Comparison of ENCODE assay signal across 8 mouse cellular contexts in genomic region chrX:101418946-101419724, GRCm38 (mm10). TPM values are rescaled to one million over a fixed set of nuclear protein-coding genes. Genes with fewer than 3 reads are reported as not detected.
DNase-seq lines count a peak whose midpoint lies in the region; ATAC-seq and TF ChIP-seq lines count a peak whose summit lies in the region.

No protein-coding gene starts in this region.

- no peak; the same call in 1 of the 2 replicates for ATAC-seq in forebrain, embryonic 13.5 days
- ATAC-seq in hindbrain, embryonic 11.5 days (ENCODE audit: low FRiP score) = peak; percentile 37

- H3K9ac ChIP-seq in ES-E14 (ENCODE audit: insufficient read depth, low read depth, low read length, poor library complexity, severe bottlenecking) = peak overlapping the region; percentile 86
- H3K9ac ChIP-seq in forebrain, embryonic 13.5 days = peak overlapping the region; percentile 73
- H3K9ac ChIP-seq in hindbrain, embryonic 11.5 days (ENCODE audit: low read depth, low read length) = peak overlapping the region; percentile 48

- H3K9me3 ChIP-seq in ES-E14 (ENCODE audit: control insufficient read depth, insufficient read depth, low read depth, low read length) = no peaks in the 10 kb centered on the region
- H3K9me3 ChIP-seq in forebrain, embryonic 13.5 days (replicated peaks) = no peaks in the 10 kb centered on the region
- no peaks in the 10 kb centered on the region for H3K9me3 ChIP-seq in hindbrain, embryonic 11.5 days (ENCODE audit: control insufficient read depth, low read length)

- H3K4me1 ChIP-seq in ES-E14 (ENCODE audit: control insufficient read depth in 2 of 2, insufficient read depth in 2 of 2, low read length in 2 of 2, poor library complexity in 1 of 2) = peaks cover 0 to 3% of the 10 kb centered on the region in 2 experiments; a peak in 1 of 4 replicates
- H3K4me1 ChIP-seq in brown adipose tissue, adult 24 weeks (ENCODE audit: control insufficient read depth, insufficient read depth, insufficient read length, low read length) = 0 out of 2 replicates have a peak, but pooled peaks cover 2% of the 10 kb centered on the region
- peaks cover 15% of the 10 kb centered on the region for H3K4me1 ChIP-seq in forebrain, embryonic 13.5 days
- peaks cover 4% of the 10 kb centered on the region; the same call in 1 of the 2 replicates for H3K4me1 ChIP-seq in hindbrain, embryonic 11.5 days (replicated peaks; ENCODE audit: control insufficient read depth, insufficient read depth, low read length)

- no peak for DNase-seq in ES-E14 (ENCODE audit: low read depth, low spot score)
- peak; percentile 38 for DNase-seq in hindbrain, embryonic 11.5 days (ENCODE audit: low spot score)
- peak; percentile 36 for DNase-seq in layer of hippocampus, postnatal 25 days (ENCODE audit: extremely low spot score in 1 of 2, low spot score in 1 of 2)
- DNase-seq in lung, postnatal 10 days = peak; percentile 80
- peak; percentile 61 for DNase-seq in ovary, postnatal 36 days (ENCODE audit: low spot score)
- peak; percentile 46 to 66 for DNase-seq in thymus, postnatal 36 days

- H3K4me2 ChIP-seq in forebrain, embryonic 13.5 days = peak overlapping the region; percentile 64
- peak overlapping the region; percentile 46 for H3K4me2 ChIP-seq in hindbrain, embryonic 11.5 days (replicated peaks; ENCODE audit: low read depth, low read length)

- H3K27ac ChIP-seq in ES-E14 (ENCODE audit: insufficient read depth, low read depth, low read length, poor library complexity, severe bottlenecking) = peak overlapping the region; percentile 66
- H3K27ac ChIP-seq in brown adipose tissue, adult 24 weeks (replicated peaks; ENCODE audit: low read depth, low read length) = peak overlapping the region; percentile 82
- H3K27ac ChIP-seq in forebrain, embryonic 13.5 days = peak overlapping the region; percentile 57
- H3K27ac ChIP-seq in hindbrain, embryonic 11.5 days (ENCODE audit: low read depth, low read length) = no peak overlapping the region

- no peaks in the 10 kb centered on the region for H3K27me3 ChIP-seq in forebrain, embryonic 13.5 days
- no peaks in the 10 kb centered on the region for H3K27me3 ChIP-seq in hindbrain, embryonic 11.5 days (ENCODE audit: control insufficient read depth, insufficient read depth, low read length)

- 12% methylated on average over 33 of the region's 36 CpGs for WGBS in forebrain, embryonic 13.5 days
- WGBS in hindbrain, embryonic 11.5 days = 18% methylated on average over 26 of the region's 36 CpGs

- in situ Hi-C loops in ES-E14 (cut with MboI; ENCODE audit: low sequenced_read_pairs in 2 of 2, unreplicated experiment in 2 of 2) = no loop called here

- peak overlapping the region; percentile 78 to 90 for H3K4me3 ChIP-seq in ES-E14 (ENCODE audit: insufficient read depth in 1 of 2, low read depth in 1 of 2, low read length in 2 of 2, poor library complexity in 1 of 2, severe bottlenecking in 1 of 2)
- H3K4me3 ChIP-seq in brown adipose tissue, adult 24 weeks (ENCODE audit: insufficient read depth, low read depth, low read length) = peak overlapping the region; percentile 99
- peak overlapping the region; percentile 54 for H3K4me3 ChIP-seq in forebrain, embryonic 13.5 days
- peak overlapping the region; percentile 41 for H3K4me3 ChIP-seq in hindbrain, embryonic 11.5 days (ENCODE audit: low read depth, low read length)

- H3K36me3 ChIP-seq in ES-E14 (ENCODE audit: control insufficient read depth, insufficient read depth, low read length, poor library complexity, severe bottlenecking) = peaks cover 14% of the 10 kb centered on the region
- H3K36me3 ChIP-seq in forebrain, embryonic 13.5 days (ENCODE audit: poor library complexity, severe bottlenecking) = peaks cover 14% of the 10 kb centered on the region
- H3K36me3 ChIP-seq in hindbrain, embryonic 11.5 days (ENCODE audit: control insufficient read depth, insufficient read depth, low read length) = no peaks in the 10 kb centered on the region

TF ChIP-seq in ES-E14, 5 proteins besides CTCF, POLR2A, EP300 and RAD21:
- TF ChIP-seq CHD2 (IDR thresholded peaks at IDR 0.05; ENCODE audit: low read depth, low read length) (no peak), ZC3H11A (IDR thresholded peaks at IDR 0.05; ENCODE audit: borderline replicate concordance, low read depth, low read length) (no peak), MAFK (IDR thresholded peaks at IDR 0.05; ENCODE audit: insufficient read depth, low read depth, low read length) (no peak), ZNF384 (IDR thresholded peaks at IDR 0.05; ENCODE audit: low read depth, low read length) (no peak), HCFC1 (IDR thresholded peaks at IDR 0.05; ENCODE audit: borderline replicate concordance, insufficient read depth, low read length) (no peak)

RNA-seq across cellular contexts. Expression of gene Zmym3, which starts 1.5 kb away (rescaled TPM):
- total RNA-seq in ES-E14 (2012; rRNA removed) = 53.9 and 62.5 TPM in 2 replicates
- 10.2 and 11.3 TPM in 2 replicates for polyA plus RNA-seq in brown adipose tissue, adult 24 weeks (2012; ENCODE audit: insufficient read depth, insufficient read length, missing spikeins)
- 39.9 and 46.6 TPM in 2 replicates for polyA plus RNA-seq in forebrain, embryonic 13.5 days (2015; fragmentation: Nextera tagmentation; extraction: Ambion mirVana)
- polyA plus RNA-seq in hindbrain, embryonic 11.5 days (2014; fragmentation: Nextera tagmentation; extraction: Ambion mirVana) = 20.1 and 24.2 TPM in 2 replicates
- total RNA-seq in layer of hippocampus, postnatal 25 days (2021) = 100 to 1,000 TPM; 134 to 167 TPM

RNA-seq across cellular contexts. Expression of gene Nono, which starts 10.0 kb away (rescaled TPM):
- 259 and 271 TPM in 2 replicates for total RNA-seq in ES-E14 (2012; rRNA removed)
- polyA plus RNA-seq in brown adipose tissue, adult 24 weeks (2012; ENCODE audit: insufficient read depth, insufficient read length, missing spikeins) = 67.0 and 71.0 TPM in 2 replicates
- polyA plus RNA-seq in forebrain, embryonic 13.5 days (2015; fragmentation: Nextera tagmentation; extraction: Ambion mirVana) = 558 and 566 TPM in 2 replicates
- polyA plus RNA-seq in hindbrain, embryonic 11.5 days (2014; fragmentation: Nextera tagmentation; extraction: Ambion mirVana) = 550 and 663 TPM in 2 replicates
- total RNA-seq in layer of hippocampus, postnatal 25 days (2021) = 100 to 1,000 TPM; 131 to 158 TPM

RNA-seq across cellular contexts. Expression of gene Itgb1bp2, which starts 29.8 kb away (rescaled TPM):
- total RNA-seq in ES-E14 (2012; rRNA removed) = 2.2 and 2.8 TPM in 2 replicates
- polyA plus RNA-seq in brown adipose tissue, adult 24 weeks (2012; ENCODE audit: insufficient read depth, insufficient read length, missing spikeins) = 5.5 and 6.1 TPM in 2 replicates
- 2.8 and 3.1 TPM in 2 replicates for polyA plus RNA-seq in forebrain, embryonic 13.5 days (2015; fragmentation: Nextera tagmentation; extraction: Ambion mirVana)
- 2.8 and 3.9 TPM in 2 replicates for polyA plus RNA-seq in hindbrain, embryonic 11.5 days (2014; fragmentation: Nextera tagmentation; extraction: Ambion mirVana)
- 1 to 10 TPM in 1 of 2 experiments, under 1 TPM in 1; 0.42 to 1.8 TPM for total RNA-seq in layer of hippocampus, postnatal 25 days (2021)

RNA-seq across cellular contexts. Expression of gene Gjb1, which starts 43.0 kb away (rescaled TPM):
- 6.3 and 16.9 TPM in 2 replicates for total RNA-seq in ES-E14 (2012; rRNA removed)
- polyA plus RNA-seq in brown adipose tissue, adult 24 weeks (2012; ENCODE audit: insufficient read depth, insufficient read length, missing spikeins) = 0.87 TPM in 1 of 2 replicates, not detected in the other
- 0.23 and 0.25 TPM in 2 replicates for polyA plus RNA-seq in forebrain, embryonic 13.5 days (2015; fragmentation: Nextera tagmentation; extraction: Ambion mirVana)
- polyA plus RNA-seq in hindbrain, embryonic 11.5 days (2014; fragmentation: Nextera tagmentation; extraction: Ambion mirVana) = 0.29 and 0.62 TPM in 2 replicates
- total RNA-seq in layer of hippocampus, postnatal 25 days (2021) = 10 to 100 TPM; 13.2 TPM

Comparison
In these comparisons a context has a peak if more than half of its experiments do, and no peak if none do; other contexts are left out.
1. H3K4me3 ChIP-seq: peak in every context shown above with its lines; median percentile 99 in brown adipose tissue, adult 24 weeks; 84 in ES-E14; 54 in forebrain, embryonic 13.5 days; 41 in hindbrain, embryonic 11.5 days.